Comparison of ENCODE assay signal across 20 mouse cellular contexts in the genomic region with DNA sequence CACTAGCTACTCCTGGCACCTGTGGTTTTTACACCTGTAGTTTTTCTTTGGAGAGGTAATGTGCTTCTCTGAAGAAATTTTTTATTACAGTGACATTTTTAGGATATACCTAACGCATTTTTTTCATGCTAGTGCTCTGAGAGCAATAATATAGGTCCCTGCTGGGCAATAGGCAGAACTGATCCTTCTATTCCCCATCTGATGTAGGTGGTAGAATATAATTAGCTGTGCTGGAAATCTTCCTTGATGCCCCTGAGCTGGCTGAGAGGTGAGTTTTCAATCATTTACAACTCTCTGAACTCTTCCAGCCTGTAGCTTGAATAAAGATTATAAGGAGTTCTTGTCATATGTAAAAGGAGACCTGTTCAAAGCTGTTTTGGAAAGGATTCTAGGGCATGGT.
DNase-seq lines count a peak whose midpoint lies in the region; ATAC-seq and TF ChIP-seq lines count a peak whose summit lies in the region.
"Had no signal": no experiment of that assay in that cellular context is flagged by ENCODE, and none has a peak within 500 bp of the region (broad histone marks: within the 10 kb centered on the region; RNA-seq: fewer than 3 reads in every experiment).

No protein-coding gene starts in this region.

- no peak overlapping the region for H3K27ac ChIP-seq in midbrain, embryonic 11.5 days (ENCODE audit: low read depth, low read length)
- no peak overlapping the region for H3K27ac ChIP-seq in midbrain, postnatal 0 days (ENCODE audit: low read depth, low read length)
- no peak overlapping the region for H3K27ac ChIP-seq in midbrain, embryonic 14.5 days (replicated peaks; ENCODE audit: low read depth, low read length)
- H3K27ac ChIP-seq in midbrain, embryonic 16.5 days (ENCODE audit: low read length) = no peak overlapping the region
- H3K27ac ChIP-seq: embryonic facial prominence, embryonic 10.5 days; embryonic facial prominence, embryonic 12.5 days; forebrain, embryonic 12.5 days; forebrain, embryonic 15.5 days had no signal

- H3K4me2 ChIP-seq in midbrain, embryonic 11.5 days = no peak overlapping the region
- no peak overlapping the region for H3K4me2 ChIP-seq in midbrain, postnatal 0 days (ENCODE audit: low read depth, low read length, poor library complexity, severe bottlenecking)
- H3K4me2 ChIP-seq in midbrain, embryonic 14.5 days (ENCODE audit: low read length) = no peak overlapping the region
- H3K4me2 ChIP-seq in midbrain, embryonic 16.5 days (ENCODE audit: low read length) = no peak overlapping the region
- H3K4me2 ChIP-seq: embryonic facial prominence, embryonic 12.5 days; forebrain, embryonic 12.5 days; forebrain, embryonic 15.5 days had no signal

- no peak for TF ChIP-seq CTCF in midbrain, postnatal 0 days (IDR thresholded peaks at IDR 0.05)
- TF ChIP-seq CTCF in brain, embryonic 14.5 days (IDR thresholded peaks at IDR 0.05; ENCODE audit: borderline replicate concordance, extremely low read depth, insufficient read depth, insufficient read length) = no peak

- no peaks in the 10 kb centered on the region for H3K27me3 ChIP-seq in midbrain, embryonic 11.5 days (ENCODE audit: control insufficient read depth, insufficient read depth, low read length)
- H3K27me3 ChIP-seq in midbrain, postnatal 0 days (ENCODE audit: insufficient read depth, low read length) = no peaks in the 10 kb centered on the region
- no peaks in the 10 kb centered on the region for H3K27me3 ChIP-seq in midbrain, embryonic 14.5 days (ENCODE audit: control insufficient read depth, insufficient read depth, low read length)
- no peaks in the 10 kb centered on the region for H3K27me3 ChIP-seq in midbrain, embryonic 16.5 days (ENCODE audit: control insufficient read depth, insufficient read depth, low read depth, low read length)
- H3K27me3 ChIP-seq: embryonic facial prominence, embryonic 12.5 days; forebrain, embryonic 12.5 days; forebrain, embryonic 15.5 days had no signal

- H3K36me3 ChIP-seq in midbrain, embryonic 11.5 days (ENCODE audit: control insufficient read depth, insufficient read depth, low read length) = no peaks in the 10 kb centered on the region
- H3K36me3 ChIP-seq in midbrain, postnatal 0 days (ENCODE audit: insufficient read depth, low read length) = no peaks in the 10 kb centered on the region
- H3K36me3 ChIP-seq in midbrain, embryonic 14.5 days (ENCODE audit: control insufficient read depth, insufficient read depth, low read length) = no peaks in the 10 kb centered on the region
- no peaks in the 10 kb centered on the region for H3K36me3 ChIP-seq in midbrain, embryonic 16.5 days (ENCODE audit: control insufficient read depth, insufficient read depth, low read length)
- H3K36me3 ChIP-seq: embryonic facial prominence, embryonic 10.5 days; embryonic facial prominence, embryonic 12.5 days; forebrain, embryonic 12.5 days; forebrain, embryonic 15.5 days had no signal

- no peaks in the 10 kb centered on the region for H3K9me3 ChIP-seq in midbrain, embryonic 11.5 days (ENCODE audit: control insufficient read depth, low read length)
- H3K9me3 ChIP-seq in midbrain, postnatal 0 days (ENCODE audit: low read length) = no peaks in the 10 kb centered on the region
- no peaks in the 10 kb centered on the region for H3K9me3 ChIP-seq in midbrain, embryonic 14.5 days (ENCODE audit: control insufficient read depth, low read length)
- no peaks in the 10 kb centered on the region for H3K9me3 ChIP-seq in midbrain, embryonic 16.5 days (replicated peaks; ENCODE audit: control insufficient read depth, low read length, poor library complexity, severe bottlenecking)
- H3K9me3 ChIP-seq: embryonic facial prominence, embryonic 10.5 days; embryonic facial prominence, embryonic 12.5 days; forebrain, embryonic 12.5 days; forebrain, embryonic 15.5 days had no signal

- 49% methylated on average over 1 of the region's 1 CpGs for WGBS in midbrain, embryonic 11.5 days
- WGBS in midbrain, postnatal 0 days = 53% methylated on average over 1 of the region's 1 CpGs
- WGBS in midbrain, embryonic 14.5 days = 43% methylated on average over 1 of the region's 1 CpGs
- WGBS in midbrain, embryonic 16.5 days = 38% methylated on average over 1 of the region's 1 CpGs

- no peak for ATAC-seq in midbrain, embryonic 11.5 days (ENCODE audit: low FRiP score)
- ATAC-seq in midbrain, postnatal 0 days (ENCODE audit: low FRiP score) = no peak
- no peak for ATAC-seq in midbrain, embryonic 14.5 days (ENCODE audit: low FRiP score, low TSS enrichment)
- peak; percentile 70; the same call in 1 of the 2 replicates for ATAC-seq in midbrain, embryonic 16.5 days
- ATAC-seq: forebrain, embryonic 15.5 days; forebrain, postnatal 0 days had no signal

- H3K4me1 ChIP-seq in midbrain, embryonic 11.5 days (ENCODE audit: control insufficient read depth, insufficient read depth, low read length) = no peaks in the 10 kb centered on the region
- H3K4me1 ChIP-seq in midbrain, postnatal 0 days (ENCODE audit: insufficient read depth, low read length) = no peaks in the 10 kb centered on the region
- no peaks in the 10 kb centered on the region for H3K4me1 ChIP-seq in midbrain, embryonic 14.5 days (ENCODE audit: control insufficient read depth, insufficient read depth, low read length)
- H3K4me1 ChIP-seq in midbrain, embryonic 16.5 days (ENCODE audit: control insufficient read depth, insufficient read depth, low read length) = no peaks in the 10 kb centered on the region
- H3K4me1 ChIP-seq: embryonic facial prominence, embryonic 10.5 days; embryonic facial prominence, embryonic 12.5 days; forebrain, embryonic 12.5 days; forebrain, embryonic 15.5 days had no signal

- no peak overlapping the region for H3K4me3 ChIP-seq in midbrain, embryonic 11.5 days (ENCODE audit: low read depth, low read length)
- H3K4me3 ChIP-seq in midbrain, postnatal 0 days (ENCODE audit: low read depth, low read length) = no peak overlapping the region
- no peak overlapping the region for H3K4me3 ChIP-seq in midbrain, embryonic 14.5 days (replicated peaks; ENCODE audit: low read depth, low read length)
- no peak overlapping the region for H3K4me3 ChIP-seq in midbrain, embryonic 16.5 days (ENCODE audit: low read depth, low read length)
- H3K4me3 ChIP-seq: embryonic facial prominence, embryonic 10.5 days; embryonic facial prominence, embryonic 12.5 days; forebrain, embryonic 12.5 days; forebrain, embryonic 15.5 days had no signal

- TF ChIP-seq POLR2A in brain, embryonic 14.5 days (IDR thresholded peaks at IDR 0.05; ENCODE audit: borderline replicate concordance, extremely low read depth, insufficient read depth, insufficient read length, poor library complexity, severe bottlenecking) = no peak

- H3K9ac ChIP-seq in midbrain, embryonic 11.5 days (ENCODE audit: low read length) = no peak overlapping the region
- no peak overlapping the region for H3K9ac ChIP-seq in midbrain, postnatal 0 days (replicated peaks; ENCODE audit: low read length, poor library complexity, severe bottlenecking)
- no peak overlapping the region for H3K9ac ChIP-seq in midbrain, embryonic 14.5 days (replicated peaks; ENCODE audit: low read length)
- no peak overlapping the region for H3K9ac ChIP-seq in midbrain, embryonic 16.5 days (ENCODE audit: low read depth, low read length)
- H3K9ac ChIP-seq: embryonic facial prominence, embryonic 12.5 days; forebrain, embryonic 12.5 days; forebrain, embryonic 15.5 days; forebrain, postnatal 0 days had no signal

- DNase-seq in midbrain, embryonic 11.5 days (ENCODE audit: low spot score, missing footprints) = peak; percentile 10
- DNase-seq in midbrain, postnatal 0 days (ENCODE audit: low spot score) = no peak
- DNase-seq in brain, embryonic 14.5 days (ENCODE audit: low read depth) = peak; percentile 48
- peak; percentile 26 for DNase-seq in midbrain, embryonic 14.5 days
- no peak for DNase-seq in ovary, postnatal 36 days (ENCODE audit: low spot score)
- no peak for DNase-seq in ovary, postnatal 10 days (ENCODE audit: low spot score)
- DNase-seq: adrenal gland, adult 2 months; adrenal gland, postnatal 10 days; adrenal gland, postnatal 25 days; cerebellum, adult 11-12 months; cerebellum, adult 2 months; cerebellum, adult 9-10 months; cerebellum, postnatal 10 days; cerebellum, postnatal 25 days; forebrain, postnatal 0 days had no signal

Comparison
In these comparisons a context has a peak if more than half of its experiments do, and no peak if none do; other contexts are left out.
1. DNase-seq: peak in midbrain, embryonic 11.5 days (single experiment), brain, embryonic 14.5 days (single experiment) and midbrain, embryonic 14.5 days (single experiment); none in midbrain, postnatal 0 days (single experiment), ovary, postnatal 36 days (single experiment) and ovary, postnatal 10 days (single experiment).